Mouse (Mus musculus): Measurements from ENCODE around the gene Nudt17.

- TF ChIP-seq CTCF (conservative IDR thresholded peaks at IDR 0.05; ENCODE audit: low read length) (no peak), NANOG (IDR thresholded peaks at IDR 0.05; ENCODE audit: borderline replicate concordance, low read length) (no peak), POU5F1 (IDR thresholded peaks at IDR 0.05; ENCODE audit: borderline replicate concordance, low read length) (no peak)
Measured at GRCm38 (mm10) chr3:96696766-96697732, 11.3 kb downstream of the Nudt17 start.
